33 mouse cellular contexts compared by ENCODE assay signal in genomic region chr6:120320369-120320768, GRCm38 (mm10). TPM values are rescaled to one million over a fixed set of nuclear protein-coding genes. Genes with fewer than 3 reads are reported as not detected.
DNase-seq lines count a peak whose midpoint lies in the region; ATAC-seq lines count a peak whose summit lies in the region.
"Had no signal": no experiment of that assay in that cellular context is flagged by ENCODE, and none has a peak within 500 bp of the region (broad histone marks: within the 10 kb centered on the region; RNA-seq: fewer than 3 reads in every experiment).

No protein-coding gene starts in this region.

- H3K9me3 ChIP-seq in embryonic facial prominence, embryonic 14.5 days (ENCODE audit: control insufficient read depth, low read length) = no peaks in the 10 kb centered on the region
- H3K9me3 ChIP-seq in embryonic facial prominence, embryonic 10.5 days = no peaks in the 10 kb centered on the region
- no peaks in the 10 kb centered on the region for H3K9me3 ChIP-seq in intestine, embryonic 15.5 days
- H3K9me3 ChIP-seq: embryonic facial prominence, embryonic 15.5 days; hindbrain, embryonic 12.5 days had no signal

- H3K27ac ChIP-seq in embryonic facial prominence, embryonic 14.5 days (replicated peaks; ENCODE audit: low read depth, low read length) = no peak overlapping the region
- H3K27ac ChIP-seq in embryonic facial prominence, embryonic 10.5 days (replicated peaks) = no peak overlapping the region
- no peak overlapping the region for H3K27ac ChIP-seq in intestine, embryonic 15.5 days
- H3K27ac ChIP-seq: embryonic facial prominence, embryonic 15.5 days; gastrocnemius, adult 2 months; hindbrain, embryonic 12.5 days had no signal

- peaks cover 10% of the 10 kb centered on the region; the same call in 1 of the 2 replicates for H3K36me3 ChIP-seq in embryonic facial prominence, embryonic 14.5 days (ENCODE audit: control insufficient read depth, insufficient read depth, low read length)
- H3K36me3 ChIP-seq in embryonic facial prominence, embryonic 10.5 days (replicated peaks) = peaks cover 20% of the 10 kb centered on the region
- H3K36me3 ChIP-seq in intestine, embryonic 15.5 days = 0 out of 2 replicates have a peak, but pooled peaks cover 3% of the 10 kb centered on the region
- H3K36me3 ChIP-seq: hindbrain, embryonic 12.5 days had no signal

- WGBS in embryonic facial prominence, embryonic 14.5 days = 57% methylated on average over 2 of the region's 2 CpGs
- WGBS in embryonic facial prominence, embryonic 10.5 days = 63% methylated on average over 2 of the region's 2 CpGs
- 55% methylated on average over 2 of the region's 2 CpGs for WGBS in intestine, embryonic 15.5 days

- no peaks in the 10 kb centered on the region for H3K27me3 ChIP-seq in embryonic facial prominence, embryonic 14.5 days (replicated peaks; ENCODE audit: control insufficient read depth, insufficient read depth, low read length)
- H3K27me3 ChIP-seq in embryonic facial prominence, embryonic 10.5 days (replicated peaks; ENCODE audit: low read depth, poor library complexity, severe bottlenecking) = no peaks in the 10 kb centered on the region
- no peaks in the 10 kb centered on the region for H3K27me3 ChIP-seq in intestine, embryonic 15.5 days (replicated peaks)
- H3K27me3 ChIP-seq: embryonic facial prominence, embryonic 15.5 days; hindbrain, embryonic 12.5 days had no signal

- peak; percentile 27 for DNase-seq in embryonic facial prominence, embryonic 14.5 days (ENCODE audit: low spot score)
- no peak for DNase-seq in embryonic facial prominence, embryonic 10.5 days (ENCODE audit: low spot score)
- peak; percentile 36 for DNase-seq in 3T3-L1 (ENCODE audit: low read depth, low spot score)
- peak; percentile 53 for DNase-seq in NIH3T3 (ENCODE audit: low read depth)
- peak; percentile 12 for DNase-seq in brain, adult 2 months (ENCODE audit: low read depth, low spot score)
- DNase-seq in ovary, adult 18-20 months (ENCODE audit: low spot score) = no peak
- DNase-seq: adrenal gland, postnatal 10 days; adrenal gland, postnatal 36 days; B cell, adult 2 months; cerebellum, adult 11-12 months; cerebellum, adult 8-10 months; cerebellum, postnatal 10 days; cerebellum, postnatal 36 days; embryo, embryonic 11 days; forebrain, postnatal 0 days; gastrocnemius, adult 2 months; gastrocnemius, postnatal 14 days; heart, adult 11 months had no signal

- H3K4me1 ChIP-seq in embryonic facial prominence, embryonic 14.5 days (ENCODE audit: control insufficient read depth, insufficient read depth, low read length) = no peaks in the 10 kb centered on the region
- H3K4me1 ChIP-seq in embryonic facial prominence, embryonic 10.5 days = no peaks in the 10 kb centered on the region
- no peaks in the 10 kb centered on the region for H3K4me1 ChIP-seq in intestine, embryonic 15.5 days (replicated peaks)
- H3K4me1 ChIP-seq: embryonic facial prominence, embryonic 15.5 days; hindbrain, embryonic 12.5 days had no signal

- H3K9ac ChIP-seq in embryonic facial prominence, embryonic 14.5 days (ENCODE audit: low read depth, low read length) = no peak overlapping the region
- no peak overlapping the region for H3K9ac ChIP-seq in intestine, embryonic 15.5 days
- H3K9ac ChIP-seq: embryonic facial prominence, embryonic 15.5 days; forebrain, postnatal 0 days; hindbrain, embryonic 12.5 days had no signal

- peak; percentile 60 for ATAC-seq in embryonic facial prominence, embryonic 14.5 days (ENCODE audit: low read depth)
- ATAC-seq in megakaryocyte progenitor cell, adult 5-6 weeks (replicated peaks; ENCODE audit: poor library complexity) = no peak
- ATAC-seq in intestine, embryonic 15.5 days = no peak
- ATAC-seq: forebrain, embryonic 14.5 days; forebrain, postnatal 0 days; hindbrain, embryonic 16.5 days; inflammation-experienced regulatory T-cells, adult 6 months; intestine, postnatal 0 days had no signal

- H3K4me3 ChIP-seq in embryonic facial prominence, embryonic 14.5 days (ENCODE audit: low read depth, low read length) = no peak overlapping the region
- H3K4me3 ChIP-seq in embryonic facial prominence, embryonic 10.5 days = no peak overlapping the region
- H3K4me3 ChIP-seq in intestine, embryonic 15.5 days (replicated peaks) = no peak overlapping the region
- H3K4me3 ChIP-seq: embryonic facial prominence, embryonic 15.5 days; gastrocnemius, adult 2 months; hindbrain, embryonic 12.5 days had no signal

- H3K4me2 ChIP-seq in embryonic facial prominence, embryonic 14.5 days (ENCODE audit: low read depth, low read length) = no peak overlapping the region
- H3K4me2 ChIP-seq in intestine, embryonic 15.5 days (replicated peaks) = no peak overlapping the region
- H3K4me2 ChIP-seq: embryonic facial prominence, embryonic 15.5 days; heart, embryonic 11.5 days; hindbrain, embryonic 12.5 days had no signal

RNA-seq across cellular contexts. Expression of gene B4galnt3, which starts 26.0 kb away (rescaled TPM):
- 1.1 and 1.3 TPM in 2 replicates for polyA plus RNA-seq in embryonic facial prominence, embryonic 14.5 days (2014; fragmentation: Nextera tagmentation; extraction: Ambion mirVana)
- 0.41 and 0.52 TPM in 2 replicates for polyA plus RNA-seq in embryonic facial prominence, embryonic 10.5 days (2016; fragmentation: Nextera tagmentation; extraction: Ambion mirVana)
- total RNA-seq in megakaryocyte progenitor cell, adult 5-6 weeks (2015) = not detected in 2 replicates
- 0.03 and 0.12 TPM in 2 replicates for total RNA-seq in megakaryocyte progenitor cell, adult 5-6 weeks (2017)
- 1.4 and 1.6 TPM in 2 replicates for polyA plus RNA-seq in intestine, embryonic 15.5 days (2015; fragmentation: Nextera tagmentation; extraction: Ambion mirVana)
- total RNA-seq: hematopoietic stem cell, adult 5-6 weeks had no signal
- polyA plus RNA-seq: forebrain, embryonic 11.5 days; forebrain, embryonic 14.5 days had no signal

RNA-seq across cellular contexts. Expression of gene D330020A13Rik, which starts 26.2 kb away (rescaled TPM):
- polyA plus RNA-seq in embryonic facial prominence, embryonic 14.5 days (2014; fragmentation: Nextera tagmentation; extraction: Ambion mirVana) = 0.46 and 0.71 TPM in 2 replicates
- 0.21 and 0.25 TPM in 2 replicates for polyA plus RNA-seq in embryonic facial prominence, embryonic 10.5 days (2016; fragmentation: Nextera tagmentation; extraction: Ambion mirVana)
- not detected in 2 replicates for total RNA-seq in megakaryocyte progenitor cell, adult 5-6 weeks (2015)
- total RNA-seq in megakaryocyte progenitor cell, adult 5-6 weeks (2017) = not detected in 2 replicates
- 0.40 TPM in 2 replicates for polyA plus RNA-seq in intestine, embryonic 15.5 days (2015; fragmentation: Nextera tagmentation; extraction: Ambion mirVana)
- total RNA-seq: forebrain, postnatal 0 days; gastrocnemius, adult 2 months; heart, adult 8-10 months; heart, postnatal 25 days; hematopoietic stem cell, adult 5-6 weeks had no signal
- polyA plus RNA-seq: cortical plate, adult 2 months; forebrain, embryonic 11.5 days; forebrain, embryonic 14.5 days; forebrain, postnatal 0 days; heart, postnatal 0 days; inflammation-experienced regulatory T-cells, adult 6 months had no signal

RNA-seq across cellular contexts. Expression of gene Kdm5a, which starts 43.6 kb away (rescaled TPM):
- 41.9 and 47.7 TPM in 2 replicates for polyA plus RNA-seq in embryonic facial prominence, embryonic 14.5 days (2014; fragmentation: Nextera tagmentation; extraction: Ambion mirVana)
- 53.5 and 55.3 TPM in 2 replicates for polyA plus RNA-seq in embryonic facial prominence, embryonic 10.5 days (2016; fragmentation: Nextera tagmentation; extraction: Ambion mirVana)
- 30.6 and 31.0 TPM in 2 replicates for total RNA-seq in megakaryocyte progenitor cell, adult 5-6 weeks (2015)
- 68.8 and 117 TPM in 2 replicates for total RNA-seq in megakaryocyte progenitor cell, adult 5-6 weeks (2017)
- 34.6 and 37.3 TPM in 2 replicates for polyA plus RNA-seq in intestine, embryonic 15.5 days (2015; fragmentation: Nextera tagmentation; extraction: Ambion mirVana)

RNA-seq across cellular contexts. Expression of gene Ccdc77, which starts 43.8 kb away (rescaled TPM):
- 17.6 and 22.7 TPM in 2 replicates for polyA plus RNA-seq in embryonic facial prominence, embryonic 14.5 days (2014; fragmentation: Nextera tagmentation; extraction: Ambion mirVana)
- 30.1 and 32.7 TPM in 2 replicates for polyA plus RNA-seq in embryonic facial prominence, embryonic 10.5 days (2016; fragmentation: Nextera tagmentation; extraction: Ambion mirVana)
- 13.7 and 19.4 TPM in 2 replicates for total RNA-seq in megakaryocyte progenitor cell, adult 5-6 weeks (2015)
- 31.5 and 33.8 TPM in 2 replicates for total RNA-seq in megakaryocyte progenitor cell, adult 5-6 weeks (2017)
- 20.5 and 22.1 TPM in 2 replicates for polyA plus RNA-seq in intestine, embryonic 15.5 days (2015; fragmentation: Nextera tagmentation; extraction: Ambion mirVana)

Comparison
In these comparisons a context has a peak if more than half of its experiments do, and no peak if none do; other contexts are left out.
1. DNase-seq: peak in embryonic facial prominence, embryonic 14.5 days (single experiment), 3T3-L1 (single experiment), NIH3T3 (single experiment) and brain, adult 2 months (single experiment); none in embryonic facial prominence, embryonic 10.5 days (single experiment) and ovary, adult 18-20 months (single experiment).